Mouse (Mus musculus): ENCODE measurements around the gene Tmem128. TPM values are rescaled to one million over a fixed set of nuclear protein-coding genes. Genes with fewer than 3 reads are reported as not detected.

Gene Tmem128
- polyA plus RNA-seq, 1 experiment from 2014 or later = 45.8 TPM

- H3K27me3 ChIP-seq (ENCODE audit: insufficient read depth, low read length) = peaks cover 45% of the 10 kb centered on the region
- WGBS (ENCODE audit: insufficient replicate concordance) = 21% methylated on average over 4 of the region's 4 CpGs
- no peak for ATAC-seq
These were observed 15.8 kb downstream of the Tmem128 start, which contains the start of gene Otop1 for GRCm38 (mm10) chr5:38275771-38276170. TSS of gene Otop1 (plus strand) at chr5:38275972.

GRCm38 (mm10) chr5:38276451-38276850 is 16.5 kb downstream of the Tmem128 start:
- ATAC-seq = no peak
- WGBS (ENCODE audit: insufficient replicate concordance) = 3% methylated on average over 19 of the region's 19 CpGs
- no peak overlapping the region for H3K4me3 ChIP-seq (ENCODE audit: low read depth, low read length)
- peaks cover 45% of the 10 kb centered on the region for H3K27me3 ChIP-seq (ENCODE audit: insufficient read depth, low read length)
- no peak overlapping the region for H3K4me2 ChIP-seq (ENCODE audit: low read depth, low read length)
- H3K9me3 ChIP-seq (ENCODE audit: low read length) = no peaks in the 10 kb centered on the region
- no peak overlapping the region for H3K9ac ChIP-seq (replicated peaks)
- TF ChIP-seq EP300 (IDR thresholded peaks at IDR 0.05; ENCODE audit: low read depth) (no peak), CTCF (IDR thresholded peaks at IDR 0.05; ENCODE audit: low read depth) (no peak)
- no peak for DNase-seq
- H3K27ac ChIP-seq (ENCODE audit: low read depth) = no peak overlapping the region
- H3K4me1 ChIP-seq (ENCODE audit: insufficient read depth) = no peaks in the 10 kb centered on the region
- H3K36me3 ChIP-seq (replicated peaks; ENCODE audit: insufficient read depth, low read length) = peaks cover 4% of the 10 kb centered on the region; the same call in 1 of the 2 replicates

More at GRCm38 (mm10) chr5:38275771-38276170, 15.8 kb downstream of the Tmem128 start, which contains the start of gene Otop1:
- H3K4me3 ChIP-seq (ENCODE audit: low read depth, low read length) = no peak within 1 kb of the TSS
- TF ChIP-seq CTCF (IDR thresholded peaks at IDR 0.05; ENCODE audit: low read depth) (no peak), EP300 (IDR thresholded peaks at IDR 0.05; ENCODE audit: low read depth) (no peak)
- DNase-seq = no peak
- H3K9me3 ChIP-seq (ENCODE audit: low read length) = no peaks in the 10 kb centered on the region
- no peak within 1 kb of the TSS for H3K4me2 ChIP-seq (ENCODE audit: low read depth, low read length)
- H3K9ac ChIP-seq (replicated peaks) = no peak within 1 kb of the TSS
- no peaks in the 10 kb centered on the region for H3K4me1 ChIP-seq (ENCODE audit: insufficient read depth)
- H3K27ac ChIP-seq (ENCODE audit: low read depth) = no peak within 1 kb of the TSS
- peaks cover 10% of the 10 kb centered on the region; the same call in 1 of the 2 replicates for H3K36me3 ChIP-seq (replicated peaks; ENCODE audit: insufficient read depth, low read length)

DNA sequence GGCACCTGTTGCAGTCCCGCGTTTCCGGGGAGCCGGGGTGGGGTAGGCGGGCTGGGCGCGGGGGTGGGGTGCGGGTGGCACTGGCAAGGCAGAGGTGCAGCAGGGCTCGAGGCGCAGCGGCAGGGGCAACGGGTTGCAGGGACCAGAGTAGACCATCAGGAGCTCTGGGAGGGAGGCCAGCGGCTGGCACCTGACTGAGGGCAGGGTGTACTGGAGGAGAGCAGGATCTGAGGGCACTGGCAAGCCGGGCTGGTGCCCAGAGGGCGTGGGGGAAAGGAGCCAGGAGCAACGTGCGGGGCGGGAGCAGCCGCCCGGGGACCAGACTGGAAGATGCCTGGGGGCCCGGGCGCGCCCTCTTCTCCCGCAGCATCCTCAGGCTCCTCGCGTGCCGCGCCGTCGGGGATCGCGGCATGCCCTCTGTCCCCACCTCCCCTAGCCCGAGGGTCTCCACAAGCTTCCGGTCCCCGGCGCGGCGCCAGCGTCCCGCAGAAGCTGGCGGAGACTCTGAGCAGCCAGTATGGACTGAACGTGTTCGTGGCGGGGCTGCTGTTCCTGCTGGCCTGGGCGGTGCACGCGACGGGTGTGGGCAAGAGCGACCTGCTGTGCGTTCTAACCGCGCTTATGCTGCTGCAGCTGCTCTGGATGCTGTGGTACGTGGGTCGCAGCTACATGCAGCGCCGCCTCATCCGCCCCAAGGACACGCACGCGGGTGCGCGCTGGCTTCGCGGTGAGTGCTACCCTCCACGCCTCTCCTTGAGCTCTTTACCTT is 17.3 kb downstream of the Tmem128 start:
- no peak overlapping the region for H3K4me3 ChIP-seq (ENCODE audit: low read depth, low read length)

DNA sequence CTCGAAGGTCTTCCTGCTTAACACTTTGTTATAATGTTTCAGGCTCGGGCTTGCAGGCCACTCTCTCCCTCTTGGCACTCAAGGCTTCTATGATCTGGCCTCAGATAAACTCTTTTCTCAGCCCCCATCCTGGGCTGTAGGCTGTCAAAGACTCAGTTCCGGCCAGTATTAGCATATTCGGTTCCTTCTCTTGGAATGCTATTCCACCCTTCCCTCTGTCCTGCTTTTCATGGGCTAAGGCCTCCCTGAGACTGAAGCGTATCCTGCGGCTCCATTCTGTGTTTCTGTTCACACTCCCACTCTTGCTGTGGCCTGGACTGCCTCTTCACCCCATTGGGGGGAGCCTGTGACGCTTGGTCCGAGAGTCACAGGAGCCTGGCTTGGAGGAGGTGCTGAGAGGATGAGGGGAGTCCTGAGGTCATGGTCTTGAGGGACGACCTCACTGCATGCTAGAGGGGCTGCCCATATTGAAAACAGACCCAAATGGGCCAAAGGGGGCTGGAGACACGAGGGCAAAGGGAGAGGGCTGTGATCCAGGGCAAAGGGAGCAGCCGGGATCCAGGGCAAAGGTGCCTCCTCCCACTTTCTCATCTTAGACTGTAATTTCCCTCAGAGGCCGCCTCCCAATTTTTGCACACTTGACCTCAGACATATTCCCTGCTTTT is 18.1 kb downstream of the Tmem128 start:
- Histone ChIP-seq H3K27me3 (ENCODE audit: insufficient read depth, low read length) (peaks cover 45% of the 10 kb centered on the region), H3K4me1 (ENCODE audit: insufficient read depth) (no peaks in the 10 kb centered on the region), H3K9ac (replicated peaks) (no peak overlapping the region), H3K4me3 (ENCODE audit: low read depth, low read length) (no peak overlapping the region), H3K4me2 (ENCODE audit: low read depth, low read length) (no peak overlapping the region), H3K9me3 (ENCODE audit: low read length) (no peaks in the 10 kb centered on the region), H3K36me3 (replicated peaks; ENCODE audit: insufficient read depth, low read length) (no peaks in the 10 kb centered on the region), H3K27ac (ENCODE audit: low read depth) (no peak overlapping the region)
- 22% methylated on average over 12 of the region's 12 CpGs for WGBS (ENCODE audit: insufficient replicate concordance)
- no peak for ATAC-seq
- TF ChIP-seq CTCF (IDR thresholded peaks at IDR 0.05; ENCODE audit: low read depth) (no peak), EP300 (IDR thresholded peaks at IDR 0.05; ENCODE audit: low read depth) (no peak)
- no peak for DNase-seq

More for the DNA sequence above, 17.3 kb downstream of the Tmem128 start:
- Histone ChIP-seq H3K9me3 (ENCODE audit: low read length) (no peaks in the 10 kb centered on the region), H3K4me1 (ENCODE audit: insufficient read depth) (no peaks in the 10 kb centered on the region), H3K36me3 (replicated peaks; ENCODE audit: insufficient read depth, low read length) (no peaks in the 10 kb centered on the region), H3K27ac (ENCODE audit: low read depth) (no peak overlapping the region), H3K27me3 (ENCODE audit: insufficient read depth, low read length) (peaks cover 45% of the 10 kb centered on the region), H3K4me2 (ENCODE audit: low read depth, low read length) (no peak overlapping the region), H3K9ac (replicated peaks) (no peak overlapping the region)
- no peak for DNase-seq
- TF ChIP-seq CTCF (IDR thresholded peaks at IDR 0.05; ENCODE audit: low read depth) (no peak), EP300 (IDR thresholded peaks at IDR 0.05; ENCODE audit: low read depth) (no peak)
- no peak for ATAC-seq
- 5% methylated on average over 45 of the region's 65 CpGs for WGBS (ENCODE audit: insufficient replicate concordance)

- 17% methylated on average over 1 of the region's 1 CpGs for WGBS (ENCODE audit: insufficient replicate concordance)
- H3K27ac ChIP-seq (ENCODE audit: low read depth) = no peak overlapping the region
- H3K4me2 ChIP-seq (ENCODE audit: low read depth, low read length) = no peak overlapping the region
- DNase-seq (no peak), ATAC-seq (no peak)
- no peaks in the 10 kb centered on the region for H3K9me3 ChIP-seq (ENCODE audit: low read length)
- no peak overlapping the region for H3K4me3 ChIP-seq (ENCODE audit: low read depth, low read length)
- TF ChIP-seq CTCF (IDR thresholded peaks at IDR 0.05; ENCODE audit: low read depth) (no peak), EP300 (IDR thresholded peaks at IDR 0.05; ENCODE audit: low read depth) (no peak)
- no peaks in the 10 kb centered on the region for H3K36me3 ChIP-seq (replicated peaks; ENCODE audit: insufficient read depth, low read length)
- H3K27me3 ChIP-seq (ENCODE audit: insufficient read depth, low read length) = peaks cover 40% of the 10 kb centered on the region
- H3K9ac ChIP-seq (replicated peaks) = no peak overlapping the region
- no peaks in the 10 kb centered on the region for H3K4me1 ChIP-seq (ENCODE audit: insufficient read depth)
These were observed 20.1 kb downstream of the Tmem128 start for GRCm38 (mm10) chr5:38280075-38280474.

GRCm38 (mm10) chr5:38285724-38286123 is 25.7 kb downstream of the Tmem128 start:
- TF ChIP-seq CTCF (IDR thresholded peaks at IDR 0.05; ENCODE audit: low read depth) (no peak), EP300 (IDR thresholded peaks at IDR 0.05; ENCODE audit: low read depth) (no peak)
- Histone ChIP-seq H3K9ac (replicated peaks) (no peak overlapping the region), H3K4me1 (ENCODE audit: insufficient read depth) (no peaks in the 10 kb centered on the region), H3K4me2 (ENCODE audit: low read depth, low read length) (no peak overlapping the region), H3K36me3 (replicated peaks; ENCODE audit: insufficient read depth, low read length) (no peaks in the 10 kb centered on the region), H3K4me3 (ENCODE audit: low read depth, low read length) (no peak overlapping the region), H3K9me3 (ENCODE audit: low read length) (no peaks in the 10 kb centered on the region), H3K27me3 (ENCODE audit: insufficient read depth, low read length) (no peaks in the 10 kb centered on the region), H3K27ac (ENCODE audit: low read depth) (no peak overlapping the region)
- 64% methylated on average over 9 of the region's 9 CpGs for WGBS (ENCODE audit: insufficient replicate concordance)
- ATAC-seq = no peak
- no peak for DNase-seq
